30 mouse cellular contexts compared by ENCODE assay signal in the genomic region with DNA sequence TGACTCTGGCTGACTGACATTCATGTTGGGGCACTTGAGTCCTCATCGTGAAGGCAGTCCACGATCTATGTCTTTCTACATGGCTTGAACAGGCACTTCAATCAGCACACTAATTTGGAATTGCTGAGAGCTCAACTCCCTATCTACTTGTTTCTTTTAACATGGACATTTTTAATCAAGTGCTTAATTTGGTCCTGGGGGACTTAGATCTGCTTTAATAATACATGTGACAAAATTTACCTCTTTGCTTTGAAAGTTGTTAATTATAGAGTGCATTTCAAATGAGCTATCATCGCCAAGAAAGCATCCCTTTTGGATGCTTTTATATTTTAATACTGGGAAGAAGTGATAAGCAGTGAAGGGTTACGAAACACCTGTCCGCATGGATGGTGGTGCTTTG.
"Had no signal": no experiment of that assay in that cellular context is flagged by ENCODE, and none has a peak within 500 bp of the region (broad histone marks: within the 10 kb centered on the region; RNA-seq: fewer than 3 reads in every experiment).

No protein-coding gene starts in this region.

- ATAC-seq: liver, embryonic 12.5 days; liver, postnatal 0 days; lung, postnatal 0 days; midbrain, embryonic 13.5 days had no signal

- H3K9ac ChIP-seq: limb, embryonic 12.5 days; limb, embryonic 13.5 days; limb, embryonic 15.5 days; liver, embryonic 12.5 days; liver, embryonic 13.5 days; liver, embryonic 14.5 days; liver, embryonic 15.5 days; liver, postnatal 0 days; lung, embryonic 14.5 days; lung, embryonic 15.5 days; midbrain, embryonic 12.5 days; midbrain, embryonic 13.5 days; neural tube, embryonic 12.5 days; neural tube, embryonic 13.5 days had no signal

- H3K4me1 ChIP-seq: limb, embryonic 10.5 days; limb, embryonic 12.5 days; limb, embryonic 13.5 days; limb, embryonic 15.5 days; liver, embryonic 12.5 days; liver, embryonic 13.5 days; liver, embryonic 15.5 days; lung, embryonic 15.5 days; megakaryocyte, embryonic 14.5 days; midbrain, embryonic 10.5 days; midbrain, embryonic 12.5 days; midbrain, embryonic 13.5 days; neural tube, embryonic 12.5 days; neural tube, embryonic 13.5 days had no signal

- H3K9me3 ChIP-seq: limb, embryonic 10.5 days; limb, embryonic 12.5 days; limb, embryonic 13.5 days; limb, embryonic 15.5 days; liver, embryonic 12.5 days; liver, embryonic 13.5 days; liver, embryonic 15.5 days; lung, embryonic 15.5 days; megakaryocyte, embryonic 14.5 days; midbrain, embryonic 10.5 days; midbrain, embryonic 12.5 days; midbrain, embryonic 13.5 days; neural tube, embryonic 12.5 days; neural tube, embryonic 13.5 days had no signal

- H3K4me3 ChIP-seq: left cerebral cortex, adult 2 months; limb, embryonic 10.5 days; limb, embryonic 12.5 days; limb, embryonic 13.5 days; limb, embryonic 15.5 days; liver, embryonic 12.5 days; liver, embryonic 13.5 days; liver, embryonic 15.5 days; lung, embryonic 15.5 days; megakaryocyte, embryonic 14.5 days; midbrain, embryonic 10.5 days; midbrain, embryonic 12.5 days; midbrain, embryonic 13.5 days; myocyte; neural tube, embryonic 12.5 days; neural tube, embryonic 13.5 days had no signal

- DNase-seq: left cerebral cortex, postnatal 4 days; liver; liver, embryonic 13.5 days; liver, postnatal 0 days; lung, adult 18-20 months; lung, adult 2 months; lung, embryonic 14.5 days; lung, postnatal 10 days; lung, postnatal 14 days; lung, postnatal 36 days; lung, postnatal 4 days had no signal

- H3K36me3 ChIP-seq: limb, embryonic 10.5 days; limb, embryonic 12.5 days; limb, embryonic 13.5 days; limb, embryonic 15.5 days; liver, embryonic 12.5 days; liver, embryonic 13.5 days; liver, embryonic 15.5 days; lung, embryonic 15.5 days; midbrain, embryonic 10.5 days; midbrain, embryonic 12.5 days; midbrain, embryonic 13.5 days; neural tube, embryonic 12.5 days; neural tube, embryonic 13.5 days had no signal

- H3K4me2 ChIP-seq: limb, embryonic 12.5 days; limb, embryonic 13.5 days; limb, embryonic 15.5 days; liver, embryonic 11.5 days; liver, embryonic 12.5 days; liver, embryonic 13.5 days; liver, embryonic 15.5 days; lung, embryonic 14.5 days; lung, embryonic 15.5 days; midbrain, embryonic 12.5 days; midbrain, embryonic 13.5 days; neural tube, embryonic 12.5 days; neural tube, embryonic 13.5 days had no signal

- H3K27ac ChIP-seq: left cerebral cortex, adult 2 months; limb, embryonic 10.5 days; limb, embryonic 12.5 days; limb, embryonic 13.5 days; limb, embryonic 15.5 days; liver, embryonic 12.5 days; liver, embryonic 13.5 days; liver, embryonic 14.5 days; liver, embryonic 15.5 days; lung, embryonic 15.5 days; macrophage; midbrain, embryonic 10.5 days; midbrain, embryonic 12.5 days; midbrain, embryonic 13.5 days; neural tube, embryonic 12.5 days; neural tube, embryonic 13.5 days had no signal

- H3K27me3 ChIP-seq: limb, embryonic 12.5 days; limb, embryonic 13.5 days; limb, embryonic 15.5 days; liver, embryonic 12.5 days; liver, embryonic 13.5 days; liver, embryonic 15.5 days; lung, embryonic 15.5 days; megakaryocyte, embryonic 14.5 days; midbrain, embryonic 12.5 days; midbrain, embryonic 13.5 days; neural tube, embryonic 12.5 days; neural tube, embryonic 13.5 days had no signal
